Mouse (Mus musculus) bone marrow macrophage, adult 2 months (primary cell): ENCODE results near the gene Wdr76.

Experiments
- CTCF ChIP-seq: IDR thresholded peaks from 2 replicates; pipeline ENCODE4 v1.5.1; 2012; ENCODE audit warnings: low read depth, mild to moderate bottlenecking, low read length, moderate library complexity
- POLR2A ChIP-seq: IDR thresholded peaks from 2 replicates; pipeline ENCODE4 v1.6.1; 2012; ENCODE audit warnings: mild to moderate bottlenecking, low read depth, low read length, borderline replicate concordance

GRCm38 (mm10) chr2:121511401-121511800 is 4.9 kb downstream of the Wdr76 start:
- TF ChIP-seq POLR2A (no peak), CTCF (no peak)
